Mouse (Mus musculus) neural tube, embryonic 15.5 days (tissue): Measurements from ENCODE around the gene Srsf12. TPM values are rescaled to one million over a fixed set of nuclear protein-coding genes. Genes with fewer than 3 reads are reported as not detected.

Experiments
- ATAC-seq: fragments of 200-750 bp; cut with Nextera tagmentation; 2 replicates; pipeline ENCODE4 v1.8.0; 2017; ENCODE audit warnings: mild to moderate bottlenecking, moderate TSS enrichment, moderate library complexity; ENCODE audit not compliant: low FRiP score
- H3K27ac ChIP-seq: fragments of 300-500 bp; sonication (generic); replicated peaks from 2 replicates; pipeline ENCODE4 v1.5.1; 2015; ENCODE audit warnings: mild to moderate bottlenecking, inconsistent platforms
- H3K27me3 ChIP-seq: fragments of 300-500 bp; sonication (generic); replicated peaks from 2 replicates; pipeline ENCODE4 v1.6.1; 2015; ENCODE audit warnings: inconsistent platforms
- H3K36me3 ChIP-seq: fragments of 300-500 bp; sonication (generic); 2 replicates; pipeline ENCODE4 v1.6.1; 2015; ENCODE audit warnings: inconsistent platforms
- H3K4me1 ChIP-seq: fragments of 300-500 bp; sonication (generic); 2 replicates; pipeline ENCODE4 v1.6.1; 2015; ENCODE audit warnings: inconsistent platforms
- H3K4me2 ChIP-seq: fragments of 300-500 bp; sonication (generic); 2 replicates; pipeline ENCODE4 v1.6.1; 2015; ENCODE audit warnings: inconsistent platforms, mild to moderate bottlenecking, moderate library complexity
- H3K4me3 ChIP-seq: fragments of 300-500 bp; sonication (generic); replicated peaks from 2 replicates; pipeline ENCODE4 v1.5.1; 2015; ENCODE audit warnings: mild to moderate bottlenecking, inconsistent platforms
- H3K9ac ChIP-seq: fragments of 300-500 bp; sonication (generic); replicated peaks from 2 replicates; pipeline ENCODE4 v1.6.1; 2015; ENCODE audit warnings: mild to moderate bottlenecking, inconsistent platforms
- H3K9me3 ChIP-seq: fragments of 300-500 bp; sonication (generic); replicated peaks from 2 replicates; pipeline ENCODE4 v1.6.1; 2016; ENCODE audit warnings: inconsistent platforms
- WGBS: fragments of 180-500 bp; shearing (Covaris S2); methylation state at CpG from one replicate; pipeline ENCODE4 v1.1.7; 2015; ENCODE audit warnings: mixed read lengths; 5-methylcytosine and 5-hydroxymethylcytosine counted together
- polyA plus RNA-seq: library from polyadenylated mRNA; unstranded; fragments of >200 nt; fragmentation: Nextera tagmentation; extraction: Ambion mirVana; gene quantifications from 2 replicates; pipeline ENCODE4 v1.2.1, GENCODE M21; 2015

Gene Srsf12
- 70.5 and 74.9 TPM in 2 replicates for polyA plus RNA-seq

- Histone ChIP-seq H3K4me1 (peaks cover 21% of the 10 kb centered on the region), H3K36me3 (no peaks in the 10 kb centered on the region), H3K9me3 (no peaks in the 10 kb centered on the region), H3K27ac (peak within 1 kb of the TSS; percentile 94), H3K9ac (peak within 1 kb of the TSS; percentile 96), H3K27me3 (0 out of 2 replicates have a peak, but pooled peaks cover 6% of the 10 kb centered on the region), H3K4me3 (peak within 1 kb of the TSS; percentile 81), H3K4me2 (peak within 1 kb of the TSS; percentile 90)
- ATAC-seq: peak; percentile 94
- 2% methylated on average over 55 of the region's 65 CpGs for WGBS
Measured at GRCm38 (mm10) chr4:33208881-33209841, at the start of gene Srsf12. Srsf12 (plus strand) TSS chr4:33208991.

GRCm38 (mm10) chr4:33183477-33183876 is 25.3 kb upstream of the Srsf12 start:
- WGBS: 88% methylated on average over 5 of the region's 5 CpGs
- H3K9me3 ChIP-seq: no peaks in the 10 kb centered on the region
- no peak overlapping the region for H3K4me3 ChIP-seq
- no peaks in the 10 kb centered on the region for H3K27me3 ChIP-seq
- ATAC-seq: no peak
- H3K27ac ChIP-seq: no peak overlapping the region
- H3K36me3 ChIP-seq: peaks cover 49% of the 10 kb centered on the region
- H3K4me1 ChIP-seq: peaks cover 8% of the 10 kb centered on the region
- no peak overlapping the region for H3K9ac ChIP-seq
- no peak overlapping the region for H3K4me2 ChIP-seq

- no peak overlapping the region for H3K9ac ChIP-seq
- no peaks in the 10 kb centered on the region for H3K9me3 ChIP-seq
- H3K4me2 ChIP-seq: peak overlapping the region; percentile 89
- peak overlapping the region; percentile 78 for H3K4me3 ChIP-seq
- peak overlapping the region; percentile 95 for H3K27ac ChIP-seq
- H3K36me3 ChIP-seq: peaks cover 17% of the 10 kb centered on the region
- 18% methylated on average over 9 of the region's 9 CpGs for WGBS
- H3K27me3 ChIP-seq: no peaks in the 10 kb centered on the region
- peaks cover 12% of the 10 kb centered on the region for H3K4me1 ChIP-seq
- ATAC-seq: 0 out of 2 replicates have a peak, but pooled peaks have one; percentile 21
Measured at GRCm38 (mm10) chr4:33188164-33188563, 20.6 kb upstream of the Srsf12 start.

GRCm38 (mm10) chr4:33188781-33189734 is 19.7 kb upstream of the Srsf12 start:
- WGBS: under 1% methylated on average over 112 of the region's 123 CpGs
- no peaks in the 10 kb centered on the region for H3K27me3 ChIP-seq
- peak overlapping the region; percentile 95 for H3K27ac ChIP-seq
- peak; percentile 95 for ATAC-seq
- peak overlapping the region; percentile 84 for H3K9ac ChIP-seq
- no peaks in the 10 kb centered on the region for H3K9me3 ChIP-seq
- H3K36me3 ChIP-seq: peaks cover 11% of the 10 kb centered on the region; the same call in 1 of the 2 replicates
- H3K4me2 ChIP-seq: peak overlapping the region; percentile 89
- peak overlapping the region; percentile 78 for H3K4me3 ChIP-seq
- H3K4me1 ChIP-seq: peaks cover 12% of the 10 kb centered on the region

- Histone ChIP-seq H3K36me3 (peaks cover 11% of the 10 kb centered on the region; the same call in 1 of the 2 replicates), H3K27ac (peak within 1 kb of the TSS; percentile 95), H3K27me3 (no peaks in the 10 kb centered on the region), H3K4me2 (peak within 1 kb of the TSS; percentile 89), H3K9me3 (no peaks in the 10 kb centered on the region), H3K4me3 (peak within 1 kb of the TSS; percentile 78), H3K9ac (peak within 1 kb of the TSS; percentile 84), H3K4me1 (peaks cover 12% of the 10 kb centered on the region)
- no peak for ATAC-seq
- WGBS: 21% methylated on average over 6 of the region's 6 CpGs
Measured at GRCm38 (mm10) chr4:33189735-33190036, 19.1 kb upstream of the Srsf12 start, which contains the start of gene Pm20d2. Pm20d2 (minus strand) TSS chr4:33189737.

GRCm38 (mm10) chr4:33198117-33198516 is 10.7 kb upstream of the Srsf12 start:
- no peaks in the 10 kb centered on the region for H3K27me3 ChIP-seq
- WGBS: 3% methylated on average over 2 of the region's 2 CpGs
- no peak for ATAC-seq
- no peaks in the 10 kb centered on the region for H3K36me3 ChIP-seq
- no peak overlapping the region for H3K4me2 ChIP-seq
- no peak overlapping the region for H3K9ac ChIP-seq
- H3K4me3 ChIP-seq: no peak overlapping the region
- no peaks in the 10 kb centered on the region for H3K9me3 ChIP-seq
- H3K4me1 ChIP-seq: no peaks in the 10 kb centered on the region
- no peak overlapping the region for H3K27ac ChIP-seq

- no peak overlapping the region for H3K27ac ChIP-seq
- H3K4me1 ChIP-seq: peaks cover 13% of the 10 kb centered on the region
- H3K4me2 ChIP-seq: no peak overlapping the region
- H3K4me3 ChIP-seq: no peak overlapping the region
- no peak for ATAC-seq
- WGBS: 2% methylated on average over 4 of the region's 4 CpGs
- H3K9ac ChIP-seq: no peak overlapping the region
- H3K36me3 ChIP-seq: no peaks in the 10 kb centered on the region
- no peaks in the 10 kb centered on the region for H3K9me3 ChIP-seq
- 0 out of 2 replicates have a peak, but pooled peaks cover 6% of the 10 kb centered on the region for H3K27me3 ChIP-seq
Measured at GRCm38 (mm10) chr4:33204682-33205081, 4.1 kb upstream of the Srsf12 start.

GRCm38 (mm10) chr4:33207551-33207950 is 1.2 kb upstream of the Srsf12 start:
- Histone ChIP-seq H3K4me3 (no peak overlapping the region), H3K4me2 (no peak overlapping the region), H3K9ac (no peak overlapping the region), H3K36me3 (no peaks in the 10 kb centered on the region), H3K4me1 (peaks cover 21% of the 10 kb centered on the region), H3K27ac (no peak overlapping the region), H3K27me3 (0 out of 2 replicates have a peak, but pooled peaks cover 6% of the 10 kb centered on the region), H3K9me3 (no peaks in the 10 kb centered on the region)
- ATAC-seq: no peak
- 66% methylated on average over 2 of the region's 2 CpGs for WGBS

GRCm38 (mm10) chr4:33221847-33222246 is 13.1 kb downstream of the Srsf12 start:
- no peaks in the 10 kb centered on the region for H3K9me3 ChIP-seq
- no peak overlapping the region for H3K4me2 ChIP-seq
- peaks cover 9% of the 10 kb centered on the region for H3K36me3 ChIP-seq
- ATAC-seq: no peak
- peaks cover 4% of the 10 kb centered on the region; the same call in 1 of the 2 replicates for H3K4me1 ChIP-seq
- H3K9ac ChIP-seq: no peak overlapping the region
- 33% methylated on average over 1 of the region's 1 CpGs for WGBS
- no peaks in the 10 kb centered on the region for H3K27me3 ChIP-seq
- no peak overlapping the region for H3K4me3 ChIP-seq
- H3K27ac ChIP-seq: no peak overlapping the region

- H3K4me3 ChIP-seq: no peak overlapping the region
- ATAC-seq: no peak
- no peaks in the 10 kb centered on the region for H3K9me3 ChIP-seq
- no peak overlapping the region for H3K9ac ChIP-seq
- 75% methylated on average over 7 of the region's 7 CpGs for WGBS
- peaks cover 4% of the 10 kb centered on the region; the same call in 1 of the 2 replicates for H3K4me1 ChIP-seq
- H3K4me2 ChIP-seq: no peak overlapping the region
- H3K36me3 ChIP-seq: peaks cover 14% of the 10 kb centered on the region
- no peak overlapping the region for H3K27ac ChIP-seq
- H3K27me3 ChIP-seq: no peaks in the 10 kb centered on the region
Measured at GRCm38 (mm10) chr4:33224003-33224675, 15.3 kb downstream of the Srsf12 start.

- Histone ChIP-seq H3K36me3 (peaks cover 30% of the 10 kb centered on the region), H3K27ac (no peak overlapping the region), H3K4me1 (no peaks in the 10 kb centered on the region), H3K9ac (no peak overlapping the region), H3K9me3 (no peaks in the 10 kb centered on the region), H3K4me2 (no peak overlapping the region), H3K27me3 (no peaks in the 10 kb centered on the region), H3K4me3 (no peak overlapping the region)
- 91% methylated on average over 7 of the region's 7 CpGs for WGBS
- ATAC-seq: no peak
Measured at GRCm38 (mm10) chr4:33227164-33227563, 18.4 kb downstream of the Srsf12 start.
